Mouse (Mus musculus) liver, adult 2 months (tissue): ENCODE data around the gene Zfp663.

Experiments
- CTCF ChIP-seq: fragments of 200-500 bp; IDR thresholded peaks from 2 replicates; pipeline ENCODE4 v1.5.1; 2011; ENCODE audit warnings: low read depth, low read length, control low read depth
- POLR2A ChIP-seq: fragments of 200-500 bp; IDR thresholded peaks from 2 replicates; pipeline ENCODE4 v1.6.1; 2011; ENCODE audit warnings: low read length, control low read depth; ENCODE audit not compliant: insufficient read depth; ENCODE audit errors: extremely low read depth

DNA sequence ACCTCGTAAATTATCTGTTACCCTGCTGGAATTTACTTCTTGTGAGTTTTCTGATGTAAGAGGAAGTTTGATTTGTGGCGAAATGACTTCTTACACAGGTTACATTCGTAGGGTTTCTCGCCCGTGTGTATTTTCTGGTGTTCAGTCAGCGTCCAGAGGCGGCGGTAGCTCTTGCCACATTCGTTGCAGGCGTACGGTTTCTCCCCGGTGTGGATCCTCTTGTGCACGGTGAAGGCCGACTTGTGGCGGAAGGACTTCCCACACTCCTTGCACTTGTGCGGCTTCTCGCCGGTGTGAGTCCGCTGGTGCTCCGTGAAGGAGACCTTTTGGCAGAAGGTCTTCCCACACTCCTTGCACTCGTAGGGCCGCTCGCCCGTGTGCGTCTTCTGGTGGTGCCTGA lies 11.5 kb upstream of the Zfp663 start:
- no peak for TF ChIP-seq POLR2A
- TF ChIP-seq CTCF: no peak
